Mouse (Mus musculus) layer of hippocampus, adult 2 months (tissue): Measurements from ENCODE around the gene Samhd1. TPM values are rescaled to one million over a fixed set of nuclear protein-coding genes. Genes with fewer than 3 reads are reported as not detected.

Experiments used
- DNase-seq, 2 experiments: peaks; one replicate each; pipeline ENCODE4 v3.0.0; 2022; ENCODE audit warnings: low spot score in 2 of 2
- H3K27ac ChIP-seq: fragments of 200-600 bp; 2 replicates; pipeline ENCODE4 v1.8.1; 2022
- H3K4me3 ChIP-seq: fragments of 200-600 bp; 2 replicates; pipeline ENCODE4 v1.8.1; 2022; ENCODE audit warnings: mild to moderate bottlenecking
- CTCF ChIP-seq: fragments of 200-600 bp; conservative IDR thresholded peaks from 2 replicates; pipeline ENCODE4 v1.8.1; 2022; ENCODE audit warnings: antibody characterized with exemption, mild to moderate bottlenecking, moderate library complexity
- total RNA-seq, 2 experiments: library from RNA; stranded (reverse); gene quantifications; 2 replicates each; pipeline ENCODE4 v1.2.3; 2021

The Samhd1 gene
- total RNA-seq, 2 experiments from 2014 or later = 14.3 to 16.8 TPM

DNA sequence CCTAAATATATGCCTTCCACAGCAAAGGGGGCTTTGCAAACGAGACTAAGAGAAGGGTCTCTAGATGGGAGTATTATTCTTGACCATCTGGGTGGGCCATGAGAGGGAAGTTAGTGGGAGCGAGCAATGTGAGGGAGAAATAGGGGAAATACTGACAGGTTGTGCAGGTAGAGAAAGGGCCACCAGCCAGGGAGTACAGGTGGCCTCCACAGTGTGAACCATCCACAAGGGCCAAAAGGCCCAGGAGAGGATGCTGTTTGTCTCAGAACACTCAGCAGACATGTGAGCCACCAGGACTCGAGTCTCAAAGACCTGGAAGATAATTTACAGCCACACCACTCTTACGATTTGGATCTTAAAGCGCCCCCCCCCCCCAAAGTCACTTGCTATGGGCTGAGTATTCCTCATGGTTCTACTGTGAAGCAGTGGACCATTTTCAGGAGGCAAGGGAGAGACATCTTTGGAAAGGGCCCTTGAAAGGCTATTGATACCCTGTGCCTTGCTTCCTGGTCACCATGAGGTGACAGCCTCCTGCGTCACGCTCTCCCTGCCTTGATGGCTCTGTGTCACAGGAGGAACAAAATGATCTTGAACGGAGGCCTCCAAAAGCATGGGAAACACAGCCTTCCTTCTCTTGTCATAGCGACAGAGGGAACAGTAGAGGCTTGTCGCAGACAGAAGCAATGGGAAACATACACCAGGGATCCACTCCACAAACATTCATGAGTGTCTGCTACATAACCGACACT, 74.3 kb downstream of the Samhd1 start:
- H3K27ac ChIP-seq = peak overlapping the region; percentile 94
- no peak for DNase-seq
- no peak for TF ChIP-seq CTCF
- H3K4me3 ChIP-seq = no peak overlapping the region

DNA sequence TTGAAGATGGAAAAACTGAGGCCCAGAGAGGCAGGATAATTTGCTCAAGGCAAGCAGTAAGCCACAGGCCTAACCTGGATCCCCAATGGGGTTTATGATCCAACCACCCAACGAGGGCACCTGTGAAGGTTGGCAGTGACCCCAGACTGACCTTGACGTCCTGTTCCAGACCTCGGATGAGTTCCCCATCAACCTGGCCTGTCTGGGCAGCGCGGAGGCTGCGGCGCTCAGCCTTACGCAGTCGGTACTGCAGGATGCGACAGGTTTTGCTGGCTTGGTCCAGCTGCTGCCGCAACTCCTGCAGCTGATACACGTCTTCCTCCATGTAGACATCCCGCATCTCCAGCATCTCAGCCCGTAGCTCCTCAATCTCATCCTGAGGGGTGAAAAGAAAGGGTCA, 75.0 kb downstream of the Samhd1 start:
- DNase-seq = no peak
- Histone ChIP-seq H3K27ac (peak overlapping the region; percentile 94), H3K4me3 (no peak overlapping the region)
- no peak for TF ChIP-seq CTCF

DNA sequence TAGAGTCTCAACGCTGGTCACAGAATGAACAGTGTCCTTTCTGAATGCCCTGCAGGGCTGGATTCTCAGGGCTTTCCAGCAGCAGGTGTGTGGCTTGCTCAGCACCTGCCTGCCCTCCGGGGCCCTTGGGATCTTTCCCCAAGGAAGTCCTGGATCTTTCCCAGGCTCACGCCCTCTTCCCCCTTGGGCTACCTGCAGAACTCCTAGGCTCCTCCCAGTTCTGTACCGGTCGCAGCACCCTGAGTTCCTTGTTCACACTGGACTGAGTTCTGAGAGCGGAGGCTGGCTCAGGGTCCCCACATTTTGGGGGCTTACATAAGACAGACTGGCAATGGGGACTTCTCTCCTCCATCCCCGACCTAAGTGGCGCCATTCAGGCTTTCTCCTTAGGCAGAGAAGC, 75.9 kb downstream of the Samhd1 start:
- Histone ChIP-seq H3K4me3 (no peak overlapping the region), H3K27ac (peak overlapping the region; percentile 94)
- no peak for DNase-seq
- no peak for TF ChIP-seq CTCF

GRCm38 (mm10) chr2:157058342-157058998, 76.6 kb downstream of the Samhd1 start:
- DNase-seq = peak; percentile 87 to 89
- H3K4me3 ChIP-seq = peak overlapping the region; percentile 41
- H3K27ac ChIP-seq = peak overlapping the region; percentile 94
- TF ChIP-seq CTCF = no peak

- TF ChIP-seq CTCF = no peak
- Histone ChIP-seq H3K27ac (peak overlapping the region; percentile 94), H3K4me3 (no peak overlapping the region)
- DNase-seq = no peak
Observed at GRCm38 (mm10) chr2:157057758-157058157, 77.3 kb downstream of the Samhd1 start.

- no peak for DNase-seq
- Histone ChIP-seq H3K27ac (peak overlapping the region; percentile 94), H3K4me3 (no peak overlapping the region)
- no peak for TF ChIP-seq CTCF
Observed at GRCm38 (mm10) chr2:157057186-157057585, 77.9 kb downstream of the Samhd1 start.

DNA sequence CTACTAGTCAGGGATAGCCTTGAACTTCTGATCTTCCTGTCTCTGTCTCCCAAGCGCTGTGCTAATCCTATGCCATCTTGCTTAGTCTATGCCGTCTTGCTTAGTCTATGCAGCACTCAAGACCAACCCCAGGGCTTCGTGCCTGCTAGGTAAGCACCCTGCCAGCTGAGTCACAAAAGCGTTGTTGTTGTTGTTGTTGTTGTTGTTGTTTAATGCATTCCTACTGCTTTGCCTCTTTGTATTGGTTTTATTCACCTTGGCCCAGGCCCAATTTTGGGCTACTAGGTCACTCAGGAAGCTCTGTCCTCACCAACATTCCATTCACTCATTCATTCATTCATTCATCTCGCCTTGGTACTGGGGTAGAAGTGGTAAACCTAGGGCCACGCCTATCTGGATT, 79.3 kb downstream of the Samhd1 start:
- Histone ChIP-seq H3K4me3 (no peak overlapping the region), H3K27ac (peak overlapping the region; percentile 88)
- TF ChIP-seq CTCF = no peak
- DNase-seq = no peak

GRCm38 (mm10) chr2:157054816-157055215, 80.2 kb downstream of the Samhd1 start:
- DNase-seq = peak in 1 of 2 experiments; percentile 71
- peak overlapping the region; percentile 88 for H3K27ac ChIP-seq
- no peak for TF ChIP-seq CTCF
- H3K4me3 ChIP-seq = no peak overlapping the region

GRCm38 (mm10) chr2:157054297-157054696, 80.8 kb downstream of the Samhd1 start:
- Histone ChIP-seq H3K4me3 (no peak overlapping the region), H3K27ac (peak overlapping the region; percentile 88)
- no peak for TF ChIP-seq CTCF
- no peak for DNase-seq

DNA sequence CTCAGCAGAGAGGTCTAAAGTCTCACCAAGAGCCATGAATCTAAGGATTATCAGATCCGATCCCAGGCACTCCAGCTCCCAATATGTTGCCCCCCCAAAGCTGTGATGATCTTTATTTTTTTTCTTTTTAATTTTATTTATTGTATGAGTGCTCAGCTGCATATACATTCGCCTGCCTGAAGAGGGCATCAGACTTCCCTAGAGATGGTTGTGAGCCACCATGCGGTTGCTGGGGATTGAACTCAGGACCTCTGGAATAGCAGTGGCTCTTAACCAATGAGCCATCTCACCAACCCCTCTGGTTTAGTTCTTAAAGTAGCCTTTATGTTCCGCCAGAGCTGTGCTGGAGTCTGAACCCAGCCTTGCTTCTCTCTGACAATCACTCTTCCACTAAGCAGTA, 81.3 kb downstream of the Samhd1 start:
- no peak for DNase-seq
- H3K4me3 ChIP-seq = no peak overlapping the region
- TF ChIP-seq CTCF = peak; percentile 69
- H3K27ac ChIP-seq = peak overlapping the region; percentile 88

GRCm38 (mm10) chr2:157053124-157053523, 81.9 kb downstream of the Samhd1 start:
- no peak overlapping the region for H3K4me3 ChIP-seq
- no peak for TF ChIP-seq CTCF
- peak overlapping the region; percentile 88; the same call in 1 of the 2 replicates for H3K27ac ChIP-seq
- no peak for DNase-seq

DNA sequence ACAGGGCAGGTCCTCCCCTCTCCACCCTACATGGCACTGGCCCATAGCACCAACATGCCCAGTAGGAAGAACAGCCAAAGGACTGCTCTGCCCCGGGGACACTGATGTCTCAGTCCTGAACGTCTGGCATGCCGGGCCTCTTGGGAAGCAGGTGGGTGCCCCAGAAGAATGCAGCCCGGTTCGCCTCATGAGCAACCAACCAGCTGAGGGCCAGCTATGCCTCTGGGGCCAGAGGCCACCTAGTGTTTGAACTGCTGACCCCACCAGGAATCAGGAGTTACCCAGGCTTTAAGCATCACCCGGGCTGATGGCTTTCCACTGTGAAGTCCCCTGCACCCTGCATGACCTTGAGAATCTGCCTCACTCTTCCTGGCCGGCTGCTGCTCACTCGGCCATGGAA, 82.6 kb downstream of the Samhd1 start:
- no peak for TF ChIP-seq CTCF
- Histone ChIP-seq H3K27ac (peak overlapping the region; percentile 88), H3K4me3 (no peak overlapping the region)
- no peak for DNase-seq

GRCm38 (mm10) chr2:157049831-157050243, 85.2 kb downstream of the Samhd1 start:
- H3K4me3 ChIP-seq = no peak overlapping the region; the same call in 1 of the 2 replicates
- no peak for TF ChIP-seq CTCF
- peak; percentile 59 to 70 for DNase-seq
- peak overlapping the region; percentile 88 for H3K27ac ChIP-seq
